Mouse (Mus musculus) cortical plate, adult 2 months (tissue): ENCODE results near the gene Psmd12.

Experiments
- CTCF ChIP-seq: fragments of 200-500 bp; IDR thresholded peaks from 2 replicates; pipeline ENCODE4 v1.5.1; 2011; ENCODE audit warnings: mild to moderate bottlenecking, control low read depth, low read length; ENCODE audit not compliant: insufficient read depth; ENCODE audit errors: extremely low read depth
- POLR2A ChIP-seq: fragments of 200-500 bp; IDR thresholded peaks from 2 replicates; pipeline ENCODE4 v1.6.1; 2011; ENCODE audit warnings: mild to moderate bottlenecking, low read length, control low read depth; ENCODE audit not compliant: insufficient read depth; ENCODE audit errors: extremely low read depth

DNA sequence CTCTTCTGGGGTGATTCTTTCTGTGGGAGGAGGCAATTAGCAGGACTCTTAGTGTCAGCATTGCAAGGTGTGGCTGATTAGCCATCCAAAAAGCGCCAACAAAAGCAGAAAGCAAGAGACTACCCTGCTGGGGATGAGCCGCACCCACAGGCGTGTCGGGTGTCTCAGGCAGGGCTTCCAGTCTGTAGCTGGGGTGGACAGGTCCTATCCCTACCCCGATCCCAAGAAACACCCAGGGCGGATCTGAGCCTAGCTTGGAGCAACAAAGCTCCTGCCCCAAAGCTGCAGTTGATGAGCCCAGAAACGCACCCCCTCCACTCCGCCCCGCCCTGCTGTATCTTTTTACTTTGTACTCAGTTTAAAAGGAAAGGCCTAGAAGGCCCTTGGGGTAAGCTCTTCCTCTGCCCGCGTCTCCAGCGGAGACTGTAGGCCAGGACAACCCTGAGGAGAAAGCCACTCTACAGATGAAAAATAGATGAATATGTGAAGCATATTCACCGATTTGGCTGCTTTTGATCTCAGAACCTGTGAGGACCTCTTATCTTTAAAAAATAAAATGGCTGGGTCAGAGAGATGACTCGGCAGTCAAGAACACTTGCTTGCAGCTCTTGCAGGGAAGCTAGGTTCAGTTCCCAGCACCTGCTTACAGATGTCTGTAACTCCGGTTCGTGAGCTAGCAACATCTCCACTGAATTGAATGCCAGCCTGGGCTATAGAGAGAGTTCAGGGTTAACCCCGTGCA, 29.9 kb upstream of the Psmd12 start:
- TF ChIP-seq POLR2A (no peak), CTCF (no peak)
